Mouse (Mus musculus): Measurements from ENCODE around the gene Inha. TPM values are rescaled to one million over a fixed set of nuclear protein-coding genes. Genes with fewer than 3 reads are reported as not detected.

Gene Inha
- polyA plus RNA-seq, 1 experiment: not detected

DNA sequence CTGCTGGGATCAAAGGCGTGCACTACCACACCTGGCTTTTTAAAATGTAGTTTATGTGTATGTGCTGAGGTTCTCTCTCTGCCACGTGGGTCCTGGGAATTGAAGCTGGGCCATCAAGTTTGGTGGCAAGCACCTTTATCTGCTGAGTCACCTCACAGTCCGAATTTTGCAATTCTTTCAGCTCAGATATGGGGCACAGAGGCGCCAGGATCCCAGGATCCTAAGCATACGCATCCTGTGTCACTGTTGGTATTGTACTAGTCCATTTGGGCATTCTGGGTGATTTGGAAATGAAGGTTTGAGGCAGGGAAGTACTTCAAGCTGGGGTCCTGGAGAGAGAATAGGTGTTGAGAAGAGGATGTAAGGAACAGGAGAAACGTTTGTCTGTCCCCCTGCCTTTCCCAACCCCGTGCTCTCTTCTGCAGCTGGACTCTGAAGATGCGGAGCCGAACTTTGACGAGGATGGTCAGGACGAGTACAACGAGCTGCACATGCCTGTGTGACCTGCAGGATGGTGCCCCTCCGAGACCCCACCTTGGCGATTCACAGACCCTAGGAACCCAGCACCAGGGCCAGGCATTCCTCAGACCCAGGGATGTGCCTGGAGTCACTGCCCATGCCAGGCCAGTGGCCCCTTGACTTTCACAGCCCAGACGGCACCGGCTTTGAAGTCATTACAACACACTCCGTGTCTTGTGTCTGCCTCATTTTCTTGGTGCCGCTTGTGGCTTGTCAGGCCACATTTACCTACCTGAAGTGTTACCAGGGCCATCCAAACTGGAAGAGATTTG, 51.7 kb downstream of the Inha start:
- Histone ChIP-seq H3K27me3 (ENCODE audit: control insufficient read depth) (no peaks in the 10 kb centered on the region; the same call in 1 of the 2 replicates), H3K4me1 (ENCODE audit: control insufficient read depth) (no peaks in the 10 kb centered on the region), H3K4me3 (replicated peaks) (no peak overlapping the region), H3K36me3 (ENCODE audit: control insufficient read depth) (no peaks in the 10 kb centered on the region), H3K9me3 (ENCODE audit: control insufficient read depth, low read length) (no peaks in the 10 kb centered on the region)
- no peak for TF ChIP-seq TAL1 (IDR thresholded peaks at IDR 0.05; ENCODE audit: low read length)
- no peak for TF ChIP-seq GATA1 (IDR thresholded peaks at IDR 0.05; ENCODE audit: low read length)

DNA sequence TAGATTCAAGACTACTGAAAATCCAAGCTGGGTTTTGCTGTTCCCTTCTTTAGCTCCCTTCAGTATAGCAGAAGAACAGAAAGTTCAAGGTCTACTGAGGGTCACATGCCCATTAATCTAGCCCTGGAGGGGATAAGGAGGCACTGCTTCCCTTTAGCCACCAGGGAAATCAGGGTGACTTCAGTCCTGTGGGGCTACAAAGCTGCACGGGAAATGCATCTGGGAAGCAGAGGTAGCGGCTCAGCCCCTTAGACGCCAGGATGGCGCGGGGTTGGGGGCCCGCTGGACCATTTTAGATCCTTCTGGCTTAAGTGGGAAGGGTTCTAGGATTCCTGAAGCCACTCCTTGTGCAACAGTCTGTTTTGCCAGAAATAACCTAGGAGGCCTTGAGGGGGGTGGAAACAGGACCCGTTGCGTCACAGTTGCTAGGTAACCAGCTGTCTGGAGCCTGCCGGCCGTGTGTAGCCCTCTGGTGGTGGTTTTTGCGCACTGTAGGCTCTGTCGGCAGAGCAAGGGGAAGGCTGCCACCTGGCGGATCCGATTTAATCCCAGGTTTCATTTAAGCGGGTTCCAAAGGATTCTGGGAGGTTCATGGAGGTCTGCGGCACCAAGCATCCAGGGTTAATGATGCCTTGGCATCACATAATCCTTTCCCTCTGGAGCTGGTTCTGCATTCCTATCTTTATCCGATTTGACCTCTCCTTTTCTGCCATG, 52.5 kb downstream of the Inha start:
- H3K27me3 ChIP-seq (ENCODE audit: control insufficient read depth): no peaks in the 10 kb centered on the region; the same call in 1 of the 2 replicates
- no peak overlapping the region for H3K4me3 ChIP-seq (replicated peaks)
- H3K9me3 ChIP-seq (ENCODE audit: control insufficient read depth, low read length): no peaks in the 10 kb centered on the region
- H3K36me3 ChIP-seq (ENCODE audit: control insufficient read depth): no peaks in the 10 kb centered on the region
- TF ChIP-seq TAL1 (IDR thresholded peaks at IDR 0.05; ENCODE audit: low read length) (no peak), GATA1 (IDR thresholded peaks at IDR 0.05; ENCODE audit: low read length) (no peak)
- no peaks in the 10 kb centered on the region for H3K4me1 ChIP-seq (ENCODE audit: control insufficient read depth)

Other genes starting within 250 kb of the Inha start
- not detected in 2 replicates for gene Ptprn, start 242.6 kb upstream of the Inha start, polyA plus RNA-seq (2012)
- gene Resp18, start 228.7 kb upstream of the Inha start, polyA plus RNA-seq (2012): not detected in 2 replicates
- 3.7 and 4.8 TPM in 2 replicates for gene Dnpep, start 189.1 kb upstream of the Inha start, polyA plus RNA-seq (2012)
- gene Des, start 146.7 kb upstream of the Inha start, polyA plus RNA-seq (2012): 0.03 and 0.12 TPM in 2 replicates
- gene Speg, start 131.8 kb upstream of the Inha start, polyA plus RNA-seq (2012): 0.10 and 0.18 TPM in 2 replicates
- gene Gmppa, start 71.1 kb upstream of the Inha start, polyA plus RNA-seq (2012): 11.6 and 12.7 TPM in 2 replicates
- 0.02 TPM in 1 of 2 replicates, not detected in the other for gene Asic4, start 56.6 kb upstream of the Inha start, polyA plus RNA-seq (2012)
- gene Chpf, start 27.8 kb upstream of the Inha start, polyA plus RNA-seq (2012): 0.26 and 0.30 TPM in 2 replicates
- gene Tmem198, start 27.5 kb upstream of the Inha start, polyA plus RNA-seq (2012): 0.04 and 0.13 TPM in 2 replicates
- gene Obsl1, start 625 bp upstream of the Inha start, polyA plus RNA-seq (2012): 0.12 and 0.15 TPM in 2 replicates
- gene Stk11ip, start 14.5 kb downstream of the Inha start, polyA plus RNA-seq (2012): 3.3 and 5.1 TPM in 2 replicates
- gene Slc4a3, start 39.2 kb downstream of the Inha start, polyA plus RNA-seq (2012): 0.01 TPM in 1 of 2 replicates, not detected in the other

Data from erythroblast, embryonic 14.5 days (primary cell).